Mouse (Mus musculus): ENCODE data around the gene P4ha3. TPM values are rescaled to one million over a fixed set of nuclear protein-coding genes. Genes with fewer than 3 reads are reported as not detected.

The P4ha3 gene
- polyA plus RNA-seq, 1 experiment from 2014 or later, result 10.0 TPM

Other genes starting within 250 kb of the P4ha3 start
- gene Pold3, start 164.0 kb upstream of the P4ha3 start, polyA plus RNA-seq (2014; fragmentation: Nextera tagmentation; extraction: Ambion mirVana), result 73.9 and 75.2 TPM in 2 replicates
- 23.6 and 25.7 TPM in 2 replicates for gene Lipt2, start 126.2 kb upstream of the P4ha3 start, polyA plus RNA-seq (2014; fragmentation: Nextera tagmentation; extraction: Ambion mirVana)
- gene Kcne3, start 109.0 kb upstream of the P4ha3 start, polyA plus RNA-seq (2014; fragmentation: Nextera tagmentation; extraction: Ambion mirVana), result 19.6 and 23.0 TPM in 2 replicates
- gene Pgm2l1, start 58.1 kb upstream of the P4ha3 start, polyA plus RNA-seq (2014; fragmentation: Nextera tagmentation; extraction: Ambion mirVana), result 4.3 and 4.6 TPM in 2 replicates
- gene C2cd3, start 86.7 kb downstream of the P4ha3 start, polyA plus RNA-seq (2014; fragmentation: Nextera tagmentation; extraction: Ambion mirVana), result 30.6 and 34.2 TPM in 2 replicates
- gene Ppme1, start 86.8 kb downstream of the P4ha3 start, polyA plus RNA-seq (2014; fragmentation: Nextera tagmentation; extraction: Ambion mirVana), result 51.2 and 54.9 TPM in 2 replicates
- not detected in 2 replicates for gene Ucp3, start 187.5 kb downstream of the P4ha3 start, polyA plus RNA-seq (2014; fragmentation: Nextera tagmentation; extraction: Ambion mirVana)
- 208 TPM in 2 replicates for gene Ucp2, start 207.8 kb downstream of the P4ha3 start, polyA plus RNA-seq (2014; fragmentation: Nextera tagmentation; extraction: Ambion mirVana)
- 0.35 and 0.42 TPM in 2 replicates for gene Dnajb13, start 229.4 kb downstream of the P4ha3 start, polyA plus RNA-seq (2014; fragmentation: Nextera tagmentation; extraction: Ambion mirVana)

Measured in stomach, embryonic 14.5 days (tissue).